Mouse (Mus musculus): ENCODE data around the gene Gm49721. TPM values are rescaled to one million over a fixed set of nuclear protein-coding genes. Genes with fewer than 3 reads are reported as not detected.
"Not testable (repeated sequence)": the region's sequence is repeated elsewhere in the genome, so short reads cannot be mapped to it uniquely, and the experiment has no call there.

The Gm49721 gene
- polyA plus RNA-seq (2014; fragmentation: Nextera tagmentation; extraction: Ambion mirVana) = 0.12 TPM in 1 of 2 replicates, not detected in the other

DNA sequence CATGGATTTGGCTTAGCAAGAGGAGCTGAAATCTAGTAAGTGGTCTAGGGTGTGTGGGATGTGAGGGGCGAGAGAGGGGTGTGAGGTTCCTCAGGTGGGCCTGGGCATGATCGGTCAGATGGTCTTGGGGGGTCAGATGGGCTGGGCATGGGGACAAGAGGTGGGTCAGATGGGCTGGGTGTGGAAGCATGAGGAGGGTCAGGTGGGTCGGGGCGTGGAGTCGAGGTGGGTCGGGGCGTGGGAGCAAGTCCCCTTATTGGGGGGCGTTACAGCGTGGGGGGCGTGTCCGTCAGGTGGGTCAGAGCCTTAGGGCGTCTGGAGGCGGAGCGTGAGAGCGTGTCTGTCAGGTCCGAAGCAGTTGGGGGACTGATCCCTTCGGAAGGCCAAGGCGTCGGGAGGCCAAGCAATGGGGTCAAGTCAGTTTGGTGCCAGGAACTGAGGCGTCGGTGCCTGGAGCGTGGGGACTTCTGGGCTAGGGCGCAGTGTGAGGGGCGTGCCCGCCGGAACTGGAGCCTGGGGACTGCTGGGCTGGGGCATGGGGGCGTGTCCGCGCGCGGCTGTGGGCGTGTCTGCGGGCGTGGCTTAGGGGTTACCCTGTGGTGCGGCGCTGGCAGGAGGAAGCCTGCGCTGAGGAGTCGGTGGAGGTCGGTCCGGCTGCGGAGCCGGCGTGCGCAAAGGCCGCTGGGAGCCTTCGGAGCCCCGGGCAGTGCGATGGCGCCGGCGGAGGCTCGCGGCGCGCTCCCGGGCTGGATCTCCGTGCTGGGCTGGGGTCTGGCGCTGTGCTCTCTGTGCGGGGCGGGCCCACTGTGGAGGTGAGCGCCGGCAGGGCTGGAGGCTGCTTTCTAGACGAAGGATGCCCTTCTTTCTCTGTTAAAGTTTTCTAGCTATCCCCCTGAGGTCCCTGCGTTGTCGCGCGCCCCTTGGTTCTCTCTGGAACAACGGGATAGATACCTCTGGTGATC is at the start of gene Gm49721:
Gene Gm49721, plus strand, starts transcription at position 618 of the 962 bp plus-strand sequence.
- peak; percentile 43 for DNase-seq (ENCODE audit: low spot score)
- H3K27ac ChIP-seq (ENCODE audit: low read depth, low read length) = not testable (repeated sequence)

DNA sequence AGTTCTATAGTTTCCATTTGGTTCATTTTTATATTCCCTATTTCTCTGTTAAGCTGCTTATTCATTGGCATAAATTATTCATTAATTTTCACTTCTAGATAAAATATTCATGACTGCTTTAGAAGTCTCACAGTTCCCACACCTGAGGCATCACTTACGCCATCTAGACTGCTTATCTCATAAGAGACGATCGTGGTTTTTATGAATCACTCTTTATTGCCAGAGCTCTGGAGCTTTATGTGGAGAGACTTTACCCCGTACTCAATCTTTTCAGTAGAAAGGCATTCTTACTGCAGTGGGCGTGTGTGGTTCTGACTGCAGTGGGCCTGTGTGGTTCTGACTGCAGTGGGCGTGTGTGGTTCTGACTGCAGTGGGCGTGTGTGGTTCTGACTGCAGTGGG is 47.1 kb upstream of the Gm49721 start:
- H3K4me2 ChIP-seq; H3K9me3 ChIP-seq (ENCODE audit: control insufficient read depth, low read length); DNase-seq (ENCODE audit: low spot score); H3K27ac ChIP-seq (ENCODE audit: low read depth, low read length); H3K27me3 ChIP-seq (replicated peaks; ENCODE audit: control insufficient read depth, insufficient read depth, low read length); ATAC-seq (replicated peaks; ENCODE audit: low FRiP score); H3K36me3 ChIP-seq (ENCODE audit: control insufficient read depth, insufficient read depth, low read length); H3K9ac ChIP-seq (ENCODE audit: low read depth, low read length); H3K4me1 ChIP-seq (replicated peaks; ENCODE audit: control insufficient read depth, insufficient read depth, low read length); H3K4me3 ChIP-seq (ENCODE audit: low read depth, low read length): not testable (repeated sequence)
- 87% methylated on average over 6 of the region's 7 CpGs for WGBS

More for the DNA sequence above, at the start of gene Gm49721:
- not testable (repeated sequence) for H3K27me3 ChIP-seq (replicated peaks; ENCODE audit: control insufficient read depth, insufficient read depth, low read length); H3K4me1 ChIP-seq (replicated peaks; ENCODE audit: control insufficient read depth, insufficient read depth, low read length); H3K36me3 ChIP-seq (ENCODE audit: control insufficient read depth, insufficient read depth, low read length); H3K9me3 ChIP-seq (ENCODE audit: control insufficient read depth, low read length)
- under 1% methylated on average over 41 of the region's 68 CpGs for WGBS
- H3K4me3 ChIP-seq (ENCODE audit: low read depth, low read length) = peak within 1 kb of the TSS; percentile 61
- H3K9ac ChIP-seq (ENCODE audit: low read depth, low read length) = peak within 1 kb of the TSS; percentile 66
- ATAC-seq (replicated peaks; ENCODE audit: low FRiP score) = peak; percentile 100
- H3K4me2 ChIP-seq = peak within 1 kb of the TSS; percentile 59

DNA sequence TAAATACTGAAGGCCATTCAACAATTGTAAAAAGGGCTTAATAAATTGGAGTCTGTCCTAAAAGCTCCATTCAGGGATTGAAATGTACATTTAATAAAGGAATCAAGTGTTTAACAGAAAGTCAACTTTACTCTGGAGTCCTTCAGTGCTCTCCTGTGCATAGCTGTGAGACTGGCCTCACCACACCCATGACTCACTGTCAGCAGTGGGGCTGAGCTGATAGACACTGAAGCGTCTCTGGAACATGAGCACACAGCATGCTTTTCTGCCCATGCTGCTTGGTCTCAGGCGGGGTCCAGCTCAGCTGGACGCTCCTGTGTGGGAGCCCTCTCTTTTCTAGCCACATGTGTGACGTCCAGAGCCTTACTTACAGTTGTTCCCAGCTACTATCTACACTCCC is 36.1 kb upstream of the Gm49721 start:
- not testable (repeated sequence) for DNase-seq (ENCODE audit: low spot score); H3K27me3 ChIP-seq (replicated peaks; ENCODE audit: control insufficient read depth, insufficient read depth, low read length); H3K36me3 ChIP-seq (ENCODE audit: control insufficient read depth, insufficient read depth, low read length); H3K4me3 ChIP-seq (ENCODE audit: low read depth, low read length); H3K4me1 ChIP-seq (replicated peaks; ENCODE audit: control insufficient read depth, insufficient read depth, low read length); ATAC-seq (replicated peaks; ENCODE audit: low FRiP score); H3K9me3 ChIP-seq (ENCODE audit: control insufficient read depth, low read length); H3K9ac ChIP-seq (ENCODE audit: low read depth, low read length); H3K27ac ChIP-seq (ENCODE audit: low read depth, low read length); H3K4me2 ChIP-seq
- no CpG with 5 or more reads among the region's 4 CpGs for WGBS

DNA sequence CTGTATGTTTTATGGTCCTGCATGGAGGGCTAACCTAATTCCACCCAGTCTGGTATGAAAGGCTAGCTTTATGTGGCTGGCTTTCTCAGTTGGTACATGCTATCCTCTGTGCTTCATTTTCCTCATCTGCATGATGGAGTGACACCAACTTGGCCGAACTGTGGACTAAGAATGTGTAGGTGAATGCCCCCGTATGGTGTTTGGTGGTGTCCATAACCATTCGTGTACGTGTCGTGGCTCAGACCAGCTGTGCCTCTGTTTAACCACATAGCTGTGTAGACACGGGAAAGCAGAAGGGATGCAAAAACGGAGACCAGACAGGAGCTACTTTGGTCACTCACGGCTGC is 31.1 kb upstream of the Gm49721 start:
- H3K27ac ChIP-seq (ENCODE audit: low read depth, low read length); H3K9me3 ChIP-seq (ENCODE audit: control insufficient read depth, low read length); ATAC-seq (replicated peaks; ENCODE audit: low FRiP score); H3K27me3 ChIP-seq (replicated peaks; ENCODE audit: control insufficient read depth, insufficient read depth, low read length); H3K4me1 ChIP-seq (replicated peaks; ENCODE audit: control insufficient read depth, insufficient read depth, low read length); DNase-seq (ENCODE audit: low spot score); H3K36me3 ChIP-seq (ENCODE audit: control insufficient read depth, insufficient read depth, low read length); H3K9ac ChIP-seq (ENCODE audit: low read depth, low read length): not testable (repeated sequence)
- peak overlapping the region; percentile 64 for H3K4me3 ChIP-seq (ENCODE audit: low read depth, low read length)
- peak overlapping the region; percentile 70 for H3K4me2 ChIP-seq
- WGBS = no CpG with 5 or more reads among the region's 8 CpGs

DNA sequence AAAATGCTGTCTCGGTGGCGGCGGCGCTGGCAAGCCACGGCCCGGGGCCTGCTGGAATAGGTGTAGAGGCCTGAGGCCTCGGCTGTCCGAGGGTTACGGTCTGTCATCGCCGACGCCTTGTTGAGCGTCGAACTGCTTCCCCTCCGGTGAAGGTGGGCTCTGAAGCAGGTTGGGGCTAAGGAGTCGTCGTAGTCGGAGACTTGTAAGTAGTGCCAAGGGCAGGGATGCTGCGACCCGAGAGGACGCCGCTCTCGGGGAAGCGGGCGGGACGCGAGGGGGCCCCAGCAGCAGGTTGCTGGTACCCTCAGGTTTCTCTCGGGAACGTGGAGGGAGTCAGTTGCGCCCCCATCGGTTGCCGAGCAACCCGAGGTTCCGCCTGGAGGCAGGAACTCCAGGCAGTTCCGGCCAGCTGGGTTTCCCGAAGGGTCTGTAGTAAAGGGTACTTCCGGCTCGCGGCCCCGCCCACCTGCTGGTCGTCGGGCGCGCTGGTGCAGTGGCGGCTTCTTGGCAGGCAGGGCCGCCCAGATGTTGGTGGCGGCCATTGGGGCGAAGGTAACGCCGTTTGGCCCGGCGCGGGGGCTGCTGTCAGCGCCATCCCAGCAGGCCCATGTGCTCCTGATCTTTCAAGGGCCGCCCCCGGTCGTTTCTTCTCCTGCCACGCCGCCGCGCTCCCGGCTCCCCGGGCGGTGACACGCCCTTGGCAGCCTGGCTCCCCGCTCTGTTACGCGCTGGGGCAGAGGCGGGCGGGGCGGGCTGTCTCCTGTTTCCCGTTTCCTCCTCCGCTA is 30.5 kb upstream of the Gm49721 start, which contains the start of gene Rsph3b:
Gene Rsph3b, minus strand, starts transcription at position 699 of the 785 bp plus-strand sequence.
- DNase-seq (ENCODE audit: low spot score) (peak; percentile 88), ATAC-seq (replicated peaks; ENCODE audit: low FRiP score) (peak; percentile 92)
- H3K36me3 ChIP-seq (ENCODE audit: control insufficient read depth, insufficient read depth, low read length); H3K27me3 ChIP-seq (replicated peaks; ENCODE audit: control insufficient read depth, insufficient read depth, low read length); H3K4me1 ChIP-seq (replicated peaks; ENCODE audit: control insufficient read depth, insufficient read depth, low read length); H3K9me3 ChIP-seq (ENCODE audit: control insufficient read depth, low read length): not testable (repeated sequence)
- 0 out of 2 replicates have a peak within 1 kb of the TSS, but pooled peaks have one; percentile 26 for H3K27ac ChIP-seq (ENCODE audit: low read depth, low read length)
- WGBS = under 1% methylated on average over 61 of the region's 73 CpGs
- H3K4me3 ChIP-seq (ENCODE audit: low read depth, low read length) = peak within 1 kb of the TSS; percentile 64
- H3K4me2 ChIP-seq = peak within 1 kb of the TSS; percentile 70
- peak within 1 kb of the TSS; percentile 69 for H3K9ac ChIP-seq (ENCODE audit: low read depth, low read length)

DNA sequence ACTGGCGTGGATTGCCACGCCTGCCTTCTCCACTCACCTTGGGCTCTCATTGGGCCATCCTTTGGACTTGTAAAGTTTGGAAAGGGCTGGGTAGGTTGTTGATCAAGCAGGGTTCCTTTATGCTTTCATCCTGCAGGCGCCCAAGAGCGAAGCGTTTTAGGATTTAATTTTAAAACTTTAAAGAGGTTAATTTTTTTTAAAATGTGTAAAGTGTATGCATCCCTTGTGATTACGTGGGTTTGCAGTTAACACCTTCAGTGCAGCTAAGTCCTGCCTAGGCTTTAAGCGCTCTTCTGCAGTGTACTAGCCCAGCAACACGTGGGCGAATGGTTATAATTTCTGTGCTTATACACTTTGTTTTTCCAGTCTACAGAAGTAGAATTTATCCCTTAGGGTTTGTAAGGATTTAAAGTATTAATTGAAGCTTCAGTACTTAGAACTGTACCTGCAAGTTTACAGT is 29.9 kb upstream of the Gm49721 start:
- ATAC-seq (replicated peaks; ENCODE audit: low FRiP score) = peak; percentile 24; the same call in 1 of the 2 replicates
- not testable (repeated sequence) for H3K9me3 ChIP-seq (ENCODE audit: control insufficient read depth, low read length); H3K36me3 ChIP-seq (ENCODE audit: control insufficient read depth, insufficient read depth, low read length); H3K27me3 ChIP-seq (replicated peaks; ENCODE audit: control insufficient read depth, insufficient read depth, low read length); H3K4me1 ChIP-seq (replicated peaks; ENCODE audit: control insufficient read depth, insufficient read depth, low read length); DNase-seq (ENCODE audit: low spot score)
- Histone ChIP-seq H3K9ac (ENCODE audit: low read depth, low read length) (peak overlapping the region; percentile 69), H3K4me3 (ENCODE audit: low read depth, low read length) (peak overlapping the region; percentile 64), H3K27ac (ENCODE audit: low read depth, low read length) (0 out of 2 replicates have a peak overlapping the region, but pooled peaks have one; percentile 26), H3K4me2 (peak overlapping the region; percentile 70)
- 11% methylated on average over 9 of the region's 9 CpGs for WGBS

DNA sequence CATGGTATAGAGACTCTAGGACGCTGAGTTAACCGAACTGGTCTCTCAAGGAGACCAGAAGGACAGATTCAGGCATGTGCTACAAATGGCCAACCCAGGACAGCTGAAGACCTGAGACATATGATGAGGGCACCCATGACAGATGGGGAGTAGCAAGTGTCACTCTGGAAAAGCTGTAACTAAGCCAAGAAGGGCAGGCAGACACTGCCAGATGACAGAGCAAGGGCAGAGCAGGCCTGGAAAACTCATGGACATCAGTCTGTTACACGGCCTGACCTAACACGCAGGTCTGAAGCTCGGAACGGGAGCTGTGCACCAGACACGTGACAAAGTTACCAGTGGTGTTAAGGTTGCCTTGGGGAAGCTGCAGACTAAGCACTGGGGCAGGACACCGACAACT is 19.8 kb upstream of the Gm49721 start:
- not testable (repeated sequence) for H3K27me3 ChIP-seq (replicated peaks; ENCODE audit: control insufficient read depth, insufficient read depth, low read length); H3K9me3 ChIP-seq (ENCODE audit: control insufficient read depth, low read length); H3K4me3 ChIP-seq (ENCODE audit: low read depth, low read length); H3K36me3 ChIP-seq (ENCODE audit: control insufficient read depth, insufficient read depth, low read length); H3K4me2 ChIP-seq; H3K4me1 ChIP-seq (replicated peaks; ENCODE audit: control insufficient read depth, insufficient read depth, low read length); DNase-seq (ENCODE audit: low spot score); H3K9ac ChIP-seq (ENCODE audit: low read depth, low read length); H3K27ac ChIP-seq (ENCODE audit: low read depth, low read length); ATAC-seq (replicated peaks; ENCODE audit: low FRiP score)
- WGBS = 91% methylated on average over 5 of the region's 8 CpGs

DNA sequence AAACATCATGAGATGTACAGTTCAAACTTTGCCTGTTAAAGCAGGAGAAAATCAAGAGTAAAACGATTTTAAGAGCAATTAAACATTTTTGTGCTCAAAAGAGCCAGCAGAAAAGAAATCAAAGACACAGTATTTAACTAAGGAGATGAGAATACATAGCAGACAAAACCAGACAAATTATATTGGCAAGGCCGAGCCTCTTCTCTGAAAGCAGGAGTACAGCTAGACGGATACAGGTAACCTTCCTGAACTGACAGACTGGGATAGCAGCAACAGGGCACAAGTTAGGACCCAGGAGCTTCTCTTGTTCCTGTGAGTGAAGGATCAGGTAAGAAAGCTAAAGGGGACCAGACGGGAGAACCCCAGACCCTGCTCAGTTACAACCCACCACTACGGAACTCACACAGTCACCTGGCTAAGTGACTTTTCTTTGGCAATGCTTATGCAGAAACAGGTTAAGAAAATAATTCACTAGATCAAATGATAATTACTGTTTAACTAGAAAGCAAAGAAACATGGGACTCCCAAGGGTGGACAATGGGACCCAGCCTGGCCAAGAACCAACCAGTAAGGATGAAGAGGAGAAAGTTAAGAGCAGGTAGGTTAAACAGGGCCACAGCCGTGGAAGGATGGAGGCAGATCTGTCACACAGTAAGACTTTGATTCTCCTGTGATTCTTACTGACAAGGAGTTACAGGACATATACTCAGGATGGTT is 19.0 kb upstream of the Gm49721 start:
- H3K9ac ChIP-seq (ENCODE audit: low read depth, low read length); H3K27ac ChIP-seq (ENCODE audit: low read depth, low read length); ATAC-seq (replicated peaks; ENCODE audit: low FRiP score); DNase-seq (ENCODE audit: low spot score); H3K4me1 ChIP-seq (replicated peaks; ENCODE audit: control insufficient read depth, insufficient read depth, low read length); H3K36me3 ChIP-seq (ENCODE audit: control insufficient read depth, insufficient read depth, low read length); H3K9me3 ChIP-seq (ENCODE audit: control insufficient read depth, low read length); H3K27me3 ChIP-seq (replicated peaks; ENCODE audit: control insufficient read depth, insufficient read depth, low read length): not testable (repeated sequence)
- 82% methylated on average over 3 of the region's 6 CpGs for WGBS
- H3K4me3 ChIP-seq (ENCODE audit: low read depth, low read length) = peak overlapping the region; percentile 54
- H3K4me2 ChIP-seq = peak overlapping the region; percentile 53
